Mouse (Mus musculus): ENCODE measurements around the gene Mrgpra6. TPM values are rescaled to one million over a fixed set of nuclear protein-coding genes. Genes with fewer than 3 reads are reported as not detected.

The Mrgpra6 gene
- total and polyA plus RNA-seq, 3 experiments, result not detected

DNA sequence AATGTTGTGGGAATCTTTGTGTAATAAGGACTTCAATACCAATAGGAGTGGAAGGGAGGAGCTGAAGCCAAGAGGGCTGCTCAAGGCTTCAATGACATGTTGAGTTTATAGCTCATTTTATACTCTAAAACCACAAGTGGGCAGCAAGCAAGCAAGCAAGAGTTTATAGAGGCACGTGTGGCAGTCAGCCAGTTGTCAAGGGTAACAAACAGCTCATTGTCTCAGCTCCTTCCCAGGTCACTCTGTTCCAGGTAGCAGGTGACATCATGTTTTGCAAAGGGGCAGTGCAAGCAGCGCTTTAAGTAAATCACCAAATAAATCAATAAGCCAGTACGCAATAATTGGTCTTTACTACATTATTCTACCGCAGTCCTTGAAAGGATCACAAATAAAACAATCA is 41.5 kb downstream of the Mrgpra6 start:
- Histone ChIP-seq H3K27me3 (ENCODE audit: insufficient read depth, low read length) (no peaks in the 10 kb centered on the region), H3K4me3 (ENCODE audit: low read depth, low read length) (no peak overlapping the region), H3K36me3 (replicated peaks) (no peaks in the 10 kb centered on the region), H3K4me1 (ENCODE audit: insufficient read depth, low read depth, low read length) (no peaks in the 10 kb centered on the region), H3K9me3 (replicated peaks) (no peaks in the 10 kb centered on the region)
- no peak for TF ChIP-seq CTCF (IDR thresholded peaks at IDR 0.05; ENCODE audit: low read depth, low read length)
- no peak for TF ChIP-seq GATA1 (IDR thresholded peaks at IDR 0.05; ENCODE audit: borderline replicate concordance, low read length)
- no peak for TF ChIP-seq TAL1 (conservative IDR thresholded peaks at IDR 0.05; ENCODE audit: low read depth, low read length)
- TF ChIP-seq GATA2 (IDR thresholded peaks at IDR 0.05; ENCODE audit: borderline replicate concordance, low read depth, low read length), result no peak
- TF ChIP-seq POLR2AphosphoS5 (IDR thresholded peaks at IDR 0.05; ENCODE audit: insufficient replicate concordance, low read depth, low read length), result no peak
- ATAC-seq (ENCODE audit: extremely low read depth, insufficient number of reproducible peaks, low FRiP score, poor library complexity, severe bottlenecking) (no peak), DNase-seq (ENCODE audit: low spot score) (no peak)

DNA sequence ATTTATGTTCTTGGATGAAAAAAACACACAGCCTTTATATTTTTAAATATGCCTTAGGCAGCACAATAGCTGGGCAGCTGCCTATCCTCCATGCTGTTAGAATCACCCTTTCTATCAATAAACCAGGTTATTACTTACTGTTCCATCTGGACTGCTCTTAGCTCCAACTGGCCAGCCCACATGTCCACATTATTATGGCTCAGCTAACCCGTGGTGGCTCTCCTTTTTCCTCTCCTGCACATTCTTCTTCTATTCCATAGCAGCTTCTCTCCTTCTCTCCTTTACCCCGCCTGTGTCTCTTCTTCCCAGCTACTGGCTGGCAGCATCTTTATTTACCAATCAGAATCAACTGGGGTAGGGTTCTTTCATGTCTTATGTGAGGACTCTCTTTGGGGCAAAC is 46.3 kb downstream of the Mrgpra6 start:
- no peak for TF ChIP-seq TAL1 (conservative IDR thresholded peaks at IDR 0.05; ENCODE audit: low read depth, low read length)
- TF ChIP-seq POLR2AphosphoS5 (IDR thresholded peaks at IDR 0.05; ENCODE audit: insufficient replicate concordance, low read depth, low read length), result no peak
- TF ChIP-seq GATA2 (IDR thresholded peaks at IDR 0.05; ENCODE audit: borderline replicate concordance, low read depth, low read length), result no peak
- TF ChIP-seq CTCF (IDR thresholded peaks at IDR 0.05; ENCODE audit: low read depth, low read length), result no peak
- TF ChIP-seq GATA1 (IDR thresholded peaks at IDR 0.05; ENCODE audit: borderline replicate concordance, low read length), result no peak
- Histone ChIP-seq H3K9me3 (replicated peaks) (no peaks in the 10 kb centered on the region; the same call in 1 of the 2 replicates), H3K4me1 (ENCODE audit: insufficient read depth, low read depth, low read length) (no peaks in the 10 kb centered on the region), H3K27me3 (ENCODE audit: insufficient read depth, low read length) (no peaks in the 10 kb centered on the region), H3K4me3 (ENCODE audit: low read depth, low read length) (no peak overlapping the region), H3K36me3 (replicated peaks) (no peaks in the 10 kb centered on the region)
- ATAC-seq (ENCODE audit: extremely low read depth, insufficient number of reproducible peaks, low FRiP score, poor library complexity, severe bottlenecking), result no peak
- no peak for DNase-seq (ENCODE audit: low spot score)

DNA sequence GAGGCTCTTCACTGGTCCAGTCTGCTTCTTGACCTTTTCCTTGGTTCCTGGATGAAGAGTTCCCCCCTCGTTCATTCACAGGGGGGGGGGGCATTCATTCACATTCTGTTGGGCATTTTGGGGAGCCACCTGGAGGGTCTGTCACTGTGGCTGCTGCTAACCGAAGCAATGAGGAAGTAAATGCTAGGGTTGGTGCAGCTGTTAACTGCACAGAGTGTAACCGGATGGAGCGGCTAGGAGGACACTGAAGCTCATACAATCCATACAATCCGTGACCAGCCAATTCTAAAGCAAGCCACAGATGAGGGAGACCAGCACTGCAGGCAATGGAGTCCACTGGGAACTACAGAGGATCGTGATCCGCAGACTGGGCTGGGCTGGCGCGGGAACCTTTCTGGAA is 47.0 kb downstream of the Mrgpra6 start:
- no peaks in the 10 kb centered on the region for H3K36me3 ChIP-seq (replicated peaks)
- H3K4me3 ChIP-seq (ENCODE audit: low read depth, low read length), result no peak overlapping the region
- H3K9me3 ChIP-seq (replicated peaks), result no peaks in the 10 kb centered on the region; the same call in 1 of the 2 replicates
- TF ChIP-seq TAL1 (conservative IDR thresholded peaks at IDR 0.05; ENCODE audit: low read depth, low read length) (no peak), GATA1 (IDR thresholded peaks at IDR 0.05; ENCODE audit: borderline replicate concordance, low read length) (no peak), CTCF (IDR thresholded peaks at IDR 0.05; ENCODE audit: low read depth, low read length) (no peak), GATA2 (IDR thresholded peaks at IDR 0.05; ENCODE audit: borderline replicate concordance, low read depth, low read length) (no peak), POLR2AphosphoS5 (IDR thresholded peaks at IDR 0.05; ENCODE audit: insufficient replicate concordance, low read depth, low read length) (no peak)
- H3K4me1 ChIP-seq (ENCODE audit: insufficient read depth, low read depth, low read length), result no peaks in the 10 kb centered on the region
- H3K27me3 ChIP-seq (ENCODE audit: insufficient read depth, low read length), result no peaks in the 10 kb centered on the region
- DNase-seq (ENCODE audit: low spot score) (no peak), ATAC-seq (ENCODE audit: extremely low read depth, insufficient number of reproducible peaks, low FRiP score, poor library complexity, severe bottlenecking) (no peak)

DNA sequence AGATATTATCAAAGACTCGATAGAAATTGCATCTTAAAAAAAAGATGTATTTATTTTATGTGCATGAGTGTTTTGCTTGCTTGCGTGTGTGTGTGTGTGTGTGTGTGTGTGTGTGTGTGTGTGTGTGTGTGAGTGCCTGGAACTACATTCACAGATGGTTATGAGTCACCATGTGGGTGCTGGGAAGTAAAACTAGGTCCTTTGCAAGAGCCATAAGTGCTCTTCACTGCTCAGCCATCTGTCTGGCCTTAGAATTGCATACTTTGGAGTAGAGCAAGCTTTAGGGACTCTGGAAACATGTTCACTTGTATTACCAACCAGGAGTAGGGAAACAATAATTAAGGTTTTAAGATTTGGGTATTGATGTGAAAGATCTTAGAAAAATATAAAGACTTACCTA is 48.9 kb downstream of the Mrgpra6 start:
- Histone ChIP-seq H3K9me3 (replicated peaks) (no peaks in the 10 kb centered on the region; the same call in 1 of the 2 replicates), H3K4me3 (ENCODE audit: low read depth, low read length) (no peak overlapping the region), H3K4me1 (ENCODE audit: insufficient read depth, low read depth, low read length) (no peaks in the 10 kb centered on the region), H3K36me3 (replicated peaks) (no peaks in the 10 kb centered on the region), H3K27me3 (ENCODE audit: insufficient read depth, low read length) (no peaks in the 10 kb centered on the region)
- ATAC-seq (ENCODE audit: extremely low read depth, insufficient number of reproducible peaks, low FRiP score, poor library complexity, severe bottlenecking) (no peak), DNase-seq (ENCODE audit: low spot score) (no peak)
- TF ChIP-seq GATA1 (IDR thresholded peaks at IDR 0.05; ENCODE audit: borderline replicate concordance, low read length), result no peak
- TF ChIP-seq TAL1 (conservative IDR thresholded peaks at IDR 0.05; ENCODE audit: low read depth, low read length), result no peak
- TF ChIP-seq GATA2 (IDR thresholded peaks at IDR 0.05; ENCODE audit: borderline replicate concordance, low read depth, low read length), result no peak

DNA sequence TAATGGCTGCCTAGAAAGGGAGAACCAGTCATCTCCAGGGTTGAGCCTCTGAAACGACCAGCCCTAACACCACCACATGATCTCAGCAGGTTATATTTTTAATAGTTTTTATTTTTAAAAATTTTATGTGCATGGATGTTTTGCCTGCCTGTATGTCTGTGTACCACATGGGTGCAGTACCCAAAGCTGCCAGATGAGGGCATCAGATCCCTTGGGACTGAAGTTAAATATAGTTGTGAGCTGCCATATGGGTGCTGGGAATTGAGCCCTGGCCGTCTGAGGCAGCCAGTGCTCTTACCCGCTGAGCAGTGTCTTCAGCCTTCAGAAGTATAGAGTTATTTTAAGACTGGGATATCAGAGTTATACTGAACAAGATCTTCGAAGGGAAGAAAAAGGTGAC is 49.3 kb downstream of the Mrgpra6 start:
- ATAC-seq (ENCODE audit: extremely low read depth, insufficient number of reproducible peaks, low FRiP score, poor library complexity, severe bottlenecking), result no peak
- Histone ChIP-seq H3K9me3 (replicated peaks) (no peaks in the 10 kb centered on the region; the same call in 1 of the 2 replicates), H3K36me3 (replicated peaks) (no peaks in the 10 kb centered on the region), H3K4me3 (ENCODE audit: low read depth, low read length) (no peak overlapping the region), H3K4me1 (ENCODE audit: insufficient read depth, low read depth, low read length) (no peaks in the 10 kb centered on the region), H3K27me3 (ENCODE audit: insufficient read depth, low read length) (no peaks in the 10 kb centered on the region)
- TF ChIP-seq CTCF (IDR thresholded peaks at IDR 0.05; ENCODE audit: low read depth, low read length), result 0 out of 2 replicates have a peak, but pooled peaks have one; percentile 10
- TF ChIP-seq POLR2AphosphoS5 (IDR thresholded peaks at IDR 0.05; ENCODE audit: insufficient replicate concordance, low read depth, low read length), result no peak
- no peak for TF ChIP-seq TAL1 (conservative IDR thresholded peaks at IDR 0.05; ENCODE audit: low read depth, low read length)
- TF ChIP-seq GATA2 (IDR thresholded peaks at IDR 0.05; ENCODE audit: borderline replicate concordance, low read depth, low read length), result no peak
- TF ChIP-seq GATA1 (IDR thresholded peaks at IDR 0.05; ENCODE audit: borderline replicate concordance, low read length), result no peak
- no peak for DNase-seq (ENCODE audit: low spot score)

DNA sequence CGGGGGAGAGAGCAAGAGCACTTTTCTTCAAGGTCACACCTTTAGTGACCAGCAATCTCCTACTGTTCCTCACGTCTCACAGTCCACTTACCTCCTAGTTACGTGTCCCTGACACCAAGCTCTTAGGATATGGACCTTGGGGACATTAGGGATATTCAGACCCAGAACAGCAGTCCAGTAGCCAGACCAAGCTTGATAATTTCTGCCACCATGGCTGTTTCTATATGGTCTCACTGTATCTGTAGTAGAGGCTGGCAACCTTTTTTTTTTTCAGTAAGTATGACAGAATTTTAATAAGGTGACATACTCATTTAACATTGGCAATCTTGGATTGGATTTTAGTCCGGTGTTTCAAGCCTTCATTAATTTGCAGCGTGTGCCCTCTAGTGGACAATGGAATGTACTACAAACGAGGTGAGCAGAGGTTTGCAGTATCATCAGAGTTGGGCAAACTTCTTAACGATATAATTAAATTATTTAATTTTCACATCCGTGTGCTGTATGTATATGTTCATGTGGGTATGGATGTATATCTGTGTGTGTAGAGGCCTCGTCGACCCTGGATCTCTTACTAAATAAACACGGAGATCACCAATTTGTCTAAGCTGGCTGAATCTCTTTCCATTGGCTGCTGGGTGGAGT is 54.2 kb downstream of the Mrgpra6 start:
- no peaks in the 10 kb centered on the region for H3K4me1 ChIP-seq (ENCODE audit: insufficient read depth, low read depth, low read length)
- H3K36me3 ChIP-seq (replicated peaks), result no peaks in the 10 kb centered on the region
- DNase-seq (ENCODE audit: low spot score) (peak; percentile 35), ATAC-seq (ENCODE audit: extremely low read depth, insufficient number of reproducible peaks, low FRiP score, poor library complexity, severe bottlenecking) (no peak)
- no peaks in the 10 kb centered on the region for H3K27me3 ChIP-seq (ENCODE audit: insufficient read depth, low read length)
- H3K4me3 ChIP-seq (ENCODE audit: low read depth, low read length), result no peak overlapping the region
- H3K9me3 ChIP-seq (replicated peaks), result no peaks in the 10 kb centered on the region; the same call in 1 of the 2 replicates
- no peak for TF ChIP-seq POLR2AphosphoS5 (IDR thresholded peaks at IDR 0.05; ENCODE audit: insufficient replicate concordance, low read depth, low read length)
- no peak for TF ChIP-seq TAL1 (conservative IDR thresholded peaks at IDR 0.05; ENCODE audit: low read depth, low read length)
- no peak for TF ChIP-seq GATA2 (IDR thresholded peaks at IDR 0.05; ENCODE audit: borderline replicate concordance, low read depth, low read length)
- peak; percentile 27; the same call in 1 of the 2 replicates for TF ChIP-seq CTCF (IDR thresholded peaks at IDR 0.05; ENCODE audit: low read depth, low read length)
- no peak for TF ChIP-seq GATA1 (IDR thresholded peaks at IDR 0.05; ENCODE audit: borderline replicate concordance, low read length)
